Mouse (Mus musculus): ENCODE data around the gene Mdk. TPM values are rescaled to one million over a fixed set of nuclear protein-coding genes. Genes with fewer than 3 reads are reported as not detected.

The Mdk gene
- total and polyA plus RNA-seq, 2 experiments from 2014 or later: 18.5 to 100 TPM

GRCm38 (mm10) chr2:91966367-91966766 is 34.3 kb upstream of the Mdk start:
- 90% methylated on average over 5 of the region's 5 CpGs for WGBS
- no peak for TF ChIP-seq CTCF (IDR thresholded peaks at IDR 0.05; ENCODE audit: low read depth)
- TF ChIP-seq EP300 (IDR thresholded peaks at IDR 0.05; ENCODE audit: low read depth): no peak

GRCm38 (mm10) chr2:91965417-91965816 is 33.3 kb upstream of the Mdk start:
- peak overlapping the region; percentile 86 for H3K27ac ChIP-seq (ENCODE audit: low read depth)
- no peaks in the 10 kb centered on the region for H3K9me3 ChIP-seq (replicated peaks; ENCODE audit: control insufficient read depth, low read length)
- peak overlapping the region; percentile 61 for H3K4me2 ChIP-seq (ENCODE audit: low read depth, low read length)
- 21% methylated on average over 20 of the region's 20 CpGs for WGBS
- DNase-seq (ENCODE audit: low spot score) (peak; percentile 47), ATAC-seq (ENCODE audit: insufficient read depth, low read depth) (peak; percentile 3; the same call in 1 of the 2 replicates)
- peaks cover 33% of the 10 kb centered on the region; the same call in 1 of the 2 replicates for H3K4me1 ChIP-seq (ENCODE audit: control insufficient read depth, insufficient read depth)
- peak overlapping the region; percentile 76 for H3K4me3 ChIP-seq (ENCODE audit: low read depth, low read length)
- H3K9ac ChIP-seq (replicated peaks; ENCODE audit: low read depth, low read length): peak overlapping the region; percentile 54; the same call in 1 of the 2 replicates
- H3K27me3 ChIP-seq (ENCODE audit: control insufficient read depth, insufficient read depth, low read length): no peaks in the 10 kb centered on the region
- H3K36me3 ChIP-seq (replicated peaks; ENCODE audit: control insufficient read depth, insufficient read depth, low read length): no peaks in the 10 kb centered on the region
- TF ChIP-seq EP300 (IDR thresholded peaks at IDR 0.05; ENCODE audit: low read depth) (peak; percentile 71; the same call in 1 of the 2 replicates), CTCF (IDR thresholded peaks at IDR 0.05; ENCODE audit: low read depth) (no peak)

More at GRCm38 (mm10) chr2:91966367-91966766, 34.3 kb upstream of the Mdk start:
- no peak for DNase-seq (ENCODE audit: low spot score)
- ATAC-seq (ENCODE audit: insufficient read depth, low read depth): no peak
- Histone ChIP-seq H3K27me3 (ENCODE audit: control insufficient read depth, insufficient read depth, low read length) (no peaks in the 10 kb centered on the region), H3K4me1 (ENCODE audit: control insufficient read depth, insufficient read depth) (peaks cover 40% of the 10 kb centered on the region; the same call in 1 of the 2 replicates), H3K36me3 (replicated peaks; ENCODE audit: control insufficient read depth, insufficient read depth, low read length) (no peaks in the 10 kb centered on the region), H3K9ac (replicated peaks; ENCODE audit: low read depth, low read length) (no peak overlapping the region), H3K4me2 (ENCODE audit: low read depth, low read length) (no peak overlapping the region), H3K27ac (ENCODE audit: low read depth) (no peak overlapping the region; the same call in 1 of the 2 replicates), H3K4me3 (ENCODE audit: low read depth, low read length) (no peak overlapping the region), H3K9me3 (replicated peaks; ENCODE audit: control insufficient read depth, low read length) (no peaks in the 10 kb centered on the region)

- H3K9ac ChIP-seq (replicated peaks; ENCODE audit: low read depth, low read length): peak overlapping the region; percentile 54; the same call in 1 of the 2 replicates
- ATAC-seq (ENCODE audit: insufficient read depth, low read depth) (no peak), DNase-seq (ENCODE audit: low spot score) (no peak)
- H3K4me1 ChIP-seq (ENCODE audit: control insufficient read depth, insufficient read depth): peaks cover 32% of the 10 kb centered on the region; the same call in 1 of the 2 replicates
- peak overlapping the region; percentile 76 for H3K4me3 ChIP-seq (ENCODE audit: low read depth, low read length)
- no peaks in the 10 kb centered on the region for H3K27me3 ChIP-seq (ENCODE audit: control insufficient read depth, insufficient read depth, low read length)
- no peaks in the 10 kb centered on the region for H3K9me3 ChIP-seq (replicated peaks; ENCODE audit: control insufficient read depth, low read length)
- H3K4me2 ChIP-seq (ENCODE audit: low read depth, low read length): peak overlapping the region; percentile 61
- no peaks in the 10 kb centered on the region for H3K36me3 ChIP-seq (replicated peaks; ENCODE audit: control insufficient read depth, insufficient read depth, low read length)
- no peak for TF ChIP-seq EP300 (IDR thresholded peaks at IDR 0.05; ENCODE audit: low read depth)
- no peak for TF ChIP-seq CTCF (IDR thresholded peaks at IDR 0.05; ENCODE audit: low read depth)
- WGBS: 63% methylated on average over 3 of the region's 3 CpGs
- peak overlapping the region; percentile 86 for H3K27ac ChIP-seq (ENCODE audit: low read depth)
These were observed 32.6 kb upstream of the Mdk start for GRCm38 (mm10) chr2:91964610-91965204.

- H3K36me3 ChIP-seq (replicated peaks; ENCODE audit: control insufficient read depth, insufficient read depth, low read length): no peaks in the 10 kb centered on the region
- peak overlapping the region; percentile 84 for H3K9ac ChIP-seq (replicated peaks; ENCODE audit: low read depth, low read length)
- peak overlapping the region; percentile 85 for H3K4me2 ChIP-seq (ENCODE audit: low read depth, low read length)
- ATAC-seq (ENCODE audit: insufficient read depth, low read depth) (peak; percentile 89), DNase-seq (ENCODE audit: low spot score) (peak; percentile 94)
- 0% methylated on average over 44 of the region's 57 CpGs for WGBS
- H3K27me3 ChIP-seq (ENCODE audit: control insufficient read depth, insufficient read depth, low read length): no peaks in the 10 kb centered on the region
- H3K4me1 ChIP-seq (ENCODE audit: control insufficient read depth, insufficient read depth): peaks cover 33% of the 10 kb centered on the region
- H3K4me3 ChIP-seq (ENCODE audit: low read depth, low read length): peak overlapping the region; percentile 76
- no peaks in the 10 kb centered on the region for H3K9me3 ChIP-seq (replicated peaks; ENCODE audit: control insufficient read depth, low read length)
- TF ChIP-seq CTCF (IDR thresholded peaks at IDR 0.05; ENCODE audit: low read depth): peak; percentile 80
- no peak for TF ChIP-seq EP300 (IDR thresholded peaks at IDR 0.05; ENCODE audit: low read depth)
- H3K27ac ChIP-seq (ENCODE audit: low read depth): peak overlapping the region; percentile 86
These were observed 31.4 kb upstream of the Mdk start for GRCm38 (mm10) chr2:91963443-91963932.

GRCm38 (mm10) chr2:91962864-91963401 is 30.8 kb upstream of the Mdk start:
- H3K27me3 ChIP-seq (ENCODE audit: control insufficient read depth, insufficient read depth, low read length): no peaks in the 10 kb centered on the region
- no peak for TF ChIP-seq EP300 (IDR thresholded peaks at IDR 0.05; ENCODE audit: low read depth)
- no peak for TF ChIP-seq CTCF (IDR thresholded peaks at IDR 0.05; ENCODE audit: low read depth)
- ATAC-seq (ENCODE audit: insufficient read depth, low read depth) (peak; percentile 21), DNase-seq (ENCODE audit: low spot score) (no peak)
- H3K9me3 ChIP-seq (replicated peaks; ENCODE audit: control insufficient read depth, low read length): no peaks in the 10 kb centered on the region
- peak overlapping the region; percentile 76 for H3K4me3 ChIP-seq (ENCODE audit: low read depth, low read length)
- H3K27ac ChIP-seq (ENCODE audit: low read depth): peak overlapping the region; percentile 78
- peak overlapping the region; percentile 84 for H3K9ac ChIP-seq (replicated peaks; ENCODE audit: low read depth, low read length)
- WGBS: under 1% methylated on average over 39 of the region's 39 CpGs
- H3K4me1 ChIP-seq (ENCODE audit: control insufficient read depth, insufficient read depth): peaks cover 29% of the 10 kb centered on the region
- H3K36me3 ChIP-seq (replicated peaks; ENCODE audit: control insufficient read depth, insufficient read depth, low read length): no peaks in the 10 kb centered on the region
- peak overlapping the region; percentile 85 for H3K4me2 ChIP-seq (ENCODE audit: low read depth, low read length)
